Mouse (Mus musculus): ENCODE results near the gene Commd2. TPM values are rescaled to one million over a fixed set of nuclear protein-coding genes. Genes with fewer than 3 reads are reported as not detected.

Gene Commd2
- 34.7 TPM for polyA plus RNA-seq (2017; shearing (Covaris generic))

DNA sequence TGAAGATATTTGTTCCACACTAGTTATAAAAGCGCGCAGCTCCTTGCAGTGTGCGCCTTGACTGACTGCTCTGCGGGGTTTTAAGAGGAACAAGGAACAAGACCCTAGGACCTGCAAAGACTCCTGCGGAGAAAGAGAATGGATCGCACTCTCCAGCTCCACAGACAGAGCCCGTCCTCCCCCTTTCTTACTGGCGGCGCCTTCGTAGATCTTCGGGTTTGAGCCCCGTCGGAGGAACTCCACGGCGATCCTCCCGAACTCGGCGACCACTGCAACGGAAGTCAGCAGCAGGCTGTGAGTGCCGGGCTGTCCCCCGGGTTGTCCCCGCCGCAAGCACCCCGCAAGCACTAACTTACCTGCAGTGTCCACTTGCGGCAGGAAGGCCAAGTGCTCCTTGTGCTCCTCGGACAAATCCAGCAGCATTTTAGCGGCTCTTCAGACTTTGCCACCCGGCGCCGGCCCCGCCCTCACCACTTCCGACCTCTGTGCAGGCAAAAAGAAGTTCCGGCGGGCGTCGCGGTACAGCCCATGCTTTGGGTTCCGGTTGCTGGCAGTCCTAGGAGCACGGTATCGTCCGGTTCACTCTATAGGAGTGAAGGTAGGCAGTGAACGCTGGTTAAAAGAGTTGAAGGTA is at the start of gene Commd2:
Commd2 (minus strand) TSS at position 485 of the 634 bp plus-strand sequence.

DNA sequence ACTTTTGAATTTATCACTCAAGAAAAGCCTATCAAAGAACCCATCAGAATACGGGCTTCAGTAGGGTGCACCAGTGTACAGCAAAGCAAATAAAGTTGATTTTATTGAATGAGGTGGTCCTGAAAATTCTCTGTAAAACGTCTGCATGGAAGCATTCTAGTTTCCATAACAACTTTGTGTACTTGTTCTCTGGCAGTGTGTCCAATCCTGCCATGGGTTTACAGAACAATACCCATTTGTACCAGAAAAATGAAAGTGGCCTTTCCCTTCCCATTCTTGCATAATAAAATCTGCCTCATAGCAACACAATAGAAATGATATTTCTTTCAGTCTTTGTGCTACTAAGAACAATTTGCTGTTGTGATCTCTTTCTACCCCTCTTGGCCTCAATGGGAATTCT is 41.2 kb upstream of the Commd2 start, which contains the start of gene Ankub1:
Ankub1 (minus strand) TSS at position 81 of the 400 bp plus-strand sequence.

Other genes with a start within 250 kb of the Commd2 start
- not detected for gene Tm4sf4, start 226.4 kb downstream of the Commd2 start, polyA plus RNA-seq (2017; shearing (Covaris generic))
- 0.12 TPM for gene Wwtr1, start 75.8 kb downstream of the Commd2 start, polyA plus RNA-seq (2017; shearing (Covaris generic))
- gene Ankub1, start 41.1 kb upstream of the Commd2 start, polyA plus RNA-seq (2017; shearing (Covaris generic)) = not detected
- 50.8 TPM for gene Rnf13, start 84.3 kb upstream of the Commd2 start, polyA plus RNA-seq (2017; shearing (Covaris generic))
- gene Pfn2, start 196.4 kb upstream of the Commd2 start, polyA plus RNA-seq (2017; shearing (Covaris generic)) = 11.4 TPM

Measured in effector memory CD4-positive, alpha-beta T cell, adult 5 months (primary cell).